Mouse (Mus musculus): ENCODE results near the gene Lamtor2. TPM values are rescaled to one million over a fixed set of nuclear protein-coding genes. Genes with fewer than 3 reads are reported as not detected.

Lamtor2 gene
- polyA plus RNA-seq, 1 experiment from 2014 or later, result 194 TPM

DNA sequence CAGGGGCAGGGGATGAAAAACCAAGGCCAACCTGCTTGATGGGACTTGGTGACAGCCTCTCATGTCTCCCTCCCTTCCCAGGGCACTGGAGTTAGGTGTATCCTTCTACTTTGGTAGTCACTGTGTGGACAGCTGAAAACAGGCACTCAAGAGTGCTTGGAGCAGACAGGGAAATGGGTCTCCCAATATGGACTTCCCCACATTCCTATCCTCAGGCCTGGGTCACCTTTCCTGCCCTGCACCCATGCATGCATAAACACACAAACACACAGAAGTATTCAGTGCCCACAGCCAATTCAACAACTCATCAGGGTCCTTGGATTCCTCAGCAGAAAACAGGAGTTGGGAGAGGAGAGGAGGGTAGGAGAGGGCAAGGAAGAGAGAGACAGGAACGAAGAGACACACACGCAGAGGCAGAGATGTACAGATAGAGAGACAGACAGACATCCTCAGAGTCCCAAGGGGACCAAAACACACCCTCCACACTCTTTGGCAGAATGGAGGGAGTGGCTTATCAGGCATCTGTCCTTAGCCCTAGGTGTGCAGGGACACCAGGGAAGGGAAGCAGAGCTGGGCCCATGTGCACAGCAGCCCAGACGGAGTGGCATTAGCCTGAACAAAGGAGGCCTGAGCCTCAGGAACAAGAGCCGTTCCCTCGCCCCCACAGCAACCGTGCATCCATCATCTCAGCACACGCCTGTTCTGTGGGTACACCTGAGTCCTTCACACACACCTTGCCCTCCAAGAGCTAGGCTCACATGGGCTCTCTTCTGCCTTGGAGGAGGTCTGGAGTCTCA, 23.5 kb downstream of the Lamtor2 start:
- WGBS, result 37% methylated on average over 7 of the region's 7 CpGs
- H3K4me2 ChIP-seq, result peak overlapping the region; percentile 79
- H3K4me3 ChIP-seq, result peak overlapping the region; percentile 82
- H3K9me3 ChIP-seq, result no peaks in the 10 kb centered on the region
- H3K4me1 ChIP-seq, result peaks cover 56% of the 10 kb centered on the region
- H3K36me3 ChIP-seq, result peaks cover 13% of the 10 kb centered on the region
- 0 out of 2 replicates have a peak overlapping the region, but pooled peaks have one; percentile 8 for H3K9ac ChIP-seq
- ATAC-seq (ENCODE audit: insufficient number of reproducible peaks, low FRiP score, low TSS enrichment, low read depth), result no peak
- peak overlapping the region; percentile 97; the same call in 1 of the 2 replicates for H3K27ac ChIP-seq
- H3K27me3 ChIP-seq, result no peaks in the 10 kb centered on the region

GRCm38 (mm10) chr3:88528646-88529045, 24.2 kb downstream of the Lamtor2 start:
- no peak overlapping the region for H3K4me2 ChIP-seq
- 79% methylated on average over 11 of the region's 11 CpGs for WGBS
- H3K4me3 ChIP-seq, result no peak overlapping the region
- no peak overlapping the region for H3K27ac ChIP-seq
- ATAC-seq (ENCODE audit: insufficient number of reproducible peaks, low FRiP score, low TSS enrichment, low read depth), result no peak
- H3K4me1 ChIP-seq, result peaks cover 50% of the 10 kb centered on the region
- no peaks in the 10 kb centered on the region for H3K9me3 ChIP-seq
- H3K36me3 ChIP-seq, result peaks cover 21% of the 10 kb centered on the region
- H3K27me3 ChIP-seq, result no peaks in the 10 kb centered on the region
- no peak overlapping the region for H3K9ac ChIP-seq

DNA sequence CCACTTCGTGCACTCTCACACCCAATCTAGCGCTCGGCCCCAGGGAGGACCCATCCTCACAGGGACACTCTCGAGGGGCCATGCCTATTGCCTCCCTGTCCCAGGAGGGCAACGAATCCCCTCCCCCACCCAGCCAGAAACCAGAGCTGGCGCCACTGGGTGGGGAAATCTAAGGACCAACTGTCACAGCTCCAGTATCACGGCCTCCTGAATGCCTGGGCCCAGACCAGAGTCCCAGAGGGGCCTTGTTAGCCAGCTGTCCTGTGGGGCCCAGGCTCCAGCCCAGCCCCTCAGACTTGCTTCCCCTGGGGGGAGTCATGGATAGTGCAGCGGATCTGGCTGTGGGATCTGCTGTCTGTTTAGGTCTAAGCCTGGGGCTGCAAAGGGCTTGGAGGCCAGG, 25.3 kb downstream of the Lamtor2 start:
- 32% methylated on average over 8 of the region's 8 CpGs for WGBS
- ATAC-seq (ENCODE audit: insufficient number of reproducible peaks, low FRiP score, low TSS enrichment, low read depth), result no peak; the same call in 1 of the 2 replicates
- H3K36me3 ChIP-seq, result peaks cover 27% of the 10 kb centered on the region
- H3K4me1 ChIP-seq, result peaks cover 46% of the 10 kb centered on the region
- 0 out of 2 replicates have a peak overlapping the region, but pooled peaks have one; percentile 14 for H3K9ac ChIP-seq
- no peaks in the 10 kb centered on the region for H3K9me3 ChIP-seq
- H3K4me2 ChIP-seq, result no peak overlapping the region; the same call in 1 of the 2 replicates
- peak overlapping the region; percentile 57 for H3K27ac ChIP-seq
- H3K4me3 ChIP-seq, result no peak overlapping the region
- H3K27me3 ChIP-seq, result no peaks in the 10 kb centered on the region

DNA sequence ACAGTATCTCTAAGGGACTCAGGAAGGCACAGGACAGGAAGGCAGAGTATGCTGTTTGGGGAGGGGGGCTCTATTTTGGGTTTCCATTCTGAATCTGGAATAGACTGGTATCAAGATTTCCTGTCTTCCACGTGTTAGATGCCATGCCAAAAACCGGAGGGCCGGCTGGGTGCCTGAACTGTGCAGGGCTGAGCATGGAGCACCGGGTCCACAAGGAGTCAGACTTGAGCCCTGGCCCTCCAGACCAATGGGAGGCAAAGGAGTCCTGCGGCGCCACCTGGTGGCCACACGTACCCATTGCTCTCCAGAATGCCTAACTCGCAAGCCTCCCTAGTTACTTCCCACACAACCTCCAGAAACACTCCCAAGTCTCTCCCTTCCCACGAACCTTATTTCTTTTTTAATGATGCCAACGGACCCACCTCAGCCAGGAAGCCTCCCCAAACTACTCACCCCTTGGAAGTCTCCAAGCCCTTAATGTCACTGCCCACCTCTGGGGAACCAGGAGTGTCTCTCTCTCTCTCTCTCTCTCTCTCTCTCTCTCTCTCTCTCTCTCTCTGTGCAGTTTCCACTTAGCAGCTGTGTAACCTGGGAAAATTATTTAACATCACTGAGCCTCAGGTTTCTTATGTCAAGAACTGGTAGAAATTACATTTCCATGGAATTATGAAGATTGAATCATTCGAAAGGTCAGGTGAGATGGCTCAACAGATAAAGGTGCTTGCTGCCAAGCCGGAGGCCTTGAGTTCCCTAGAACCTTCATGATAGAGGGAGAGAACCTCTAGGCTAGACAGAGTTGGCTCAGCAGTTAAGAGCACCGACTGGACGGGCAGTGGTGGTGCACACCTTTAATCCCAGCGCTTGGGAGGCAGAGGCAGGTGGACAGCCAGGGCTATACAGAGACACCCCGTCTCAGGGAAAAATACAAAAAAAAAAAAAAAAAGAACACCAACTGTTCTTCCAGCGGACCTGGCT, 26.4 kb downstream of the Lamtor2 start:
- Histone ChIP-seq H3K4me2 (0 out of 2 replicates have a peak overlapping the region, but pooled peaks have one; percentile 17), H3K4me1 (peaks cover 51% of the 10 kb centered on the region), H3K27ac (peak overlapping the region; percentile 59; the same call in 1 of the 2 replicates), H3K9me3 (no peaks in the 10 kb centered on the region), H3K36me3 (peaks cover 27% of the 10 kb centered on the region), H3K4me3 (no peak overlapping the region), H3K27me3 (no peaks in the 10 kb centered on the region), H3K9ac (no peak overlapping the region)
- WGBS, result 29% methylated on average over 17 of the region's 17 CpGs
- ATAC-seq (ENCODE audit: insufficient number of reproducible peaks, low FRiP score, low TSS enrichment, low read depth), result peak; percentile 71; the same call in 1 of the 2 replicates

- no peak overlapping the region for H3K4me2 ChIP-seq
- 0 out of 2 replicates have a peak overlapping the region, but pooled peaks have one; percentile 1 for H3K27ac ChIP-seq
- H3K9ac ChIP-seq, result no peak overlapping the region
- H3K27me3 ChIP-seq, result no peaks in the 10 kb centered on the region
- ATAC-seq (ENCODE audit: insufficient number of reproducible peaks, low FRiP score, low TSS enrichment, low read depth), result no peak
- no peaks in the 10 kb centered on the region for H3K9me3 ChIP-seq
- WGBS, result 82% methylated on average over 5 of the region's 5 CpGs
- H3K36me3 ChIP-seq, result peaks cover 27% of the 10 kb centered on the region
- H3K4me3 ChIP-seq, result no peak overlapping the region
- H3K4me1 ChIP-seq, result peaks cover 45% of the 10 kb centered on the region
Measured at GRCm38 (mm10) chr3:88525021-88525420, 27.9 kb downstream of the Lamtor2 start.

DNA sequence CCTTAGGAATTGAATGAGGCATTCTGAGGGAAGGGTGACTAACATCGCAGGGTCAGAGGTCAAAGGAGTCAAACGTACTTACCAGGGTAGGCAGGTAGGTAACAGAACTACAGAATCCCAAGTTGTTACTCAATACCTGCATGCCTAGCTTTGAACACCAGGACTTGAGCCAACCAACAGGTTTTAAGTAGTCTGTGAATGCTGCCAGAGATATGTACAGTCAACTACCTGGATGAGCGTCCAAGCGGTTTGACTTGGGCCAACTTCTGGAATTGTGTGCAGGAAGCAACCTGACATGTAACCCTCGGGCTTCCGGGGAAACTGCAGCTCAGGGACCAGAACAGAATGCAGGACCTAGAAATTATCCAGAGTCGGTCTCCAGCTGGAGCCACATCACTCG, 29.8 kb downstream of the Lamtor2 start:
- ATAC-seq (ENCODE audit: insufficient number of reproducible peaks, low FRiP score, low TSS enrichment, low read depth), result no peak
- Histone ChIP-seq H3K27me3 (no peaks in the 10 kb centered on the region), H3K9ac (no peak overlapping the region), H3K4me3 (no peak overlapping the region), H3K36me3 (peaks cover 27% of the 10 kb centered on the region), H3K4me2 (no peak overlapping the region), H3K27ac (no peak overlapping the region), H3K4me1 (peaks cover 28% of the 10 kb centered on the region), H3K9me3 (no peaks in the 10 kb centered on the region)
- 81% methylated on average over 8 of the region's 8 CpGs for WGBS

GRCm38 (mm10) chr3:88521803-88522331, 31.0 kb downstream of the Lamtor2 start:
- Histone ChIP-seq H3K27ac (peak overlapping the region; percentile 38), H3K36me3 (peaks cover 23% of the 10 kb centered on the region), H3K4me3 (no peak overlapping the region), H3K9ac (no peak overlapping the region), H3K27me3 (no peaks in the 10 kb centered on the region), H3K4me2 (no peak overlapping the region), H3K4me1 (peaks cover 19% of the 10 kb centered on the region), H3K9me3 (no peaks in the 10 kb centered on the region)
- 37% methylated on average over 9 of the region's 9 CpGs for WGBS
- peak; percentile 40; the same call in 1 of the 2 replicates for ATAC-seq (ENCODE audit: insufficient number of reproducible peaks, low FRiP score, low TSS enrichment, low read depth)

- H3K4me1 ChIP-seq, result peaks cover 18% of the 10 kb centered on the region
Measured at GRCm38 (mm10) chr3:88521156-88521555, 31.7 kb downstream of the Lamtor2 start.

GRCm38 (mm10) chr3:88520078-88520477, 32.8 kb downstream of the Lamtor2 start:
- no peak overlapping the region for H3K9ac ChIP-seq
- H3K27me3 ChIP-seq, result no peaks in the 10 kb centered on the region
- no peak overlapping the region for H3K27ac ChIP-seq
- H3K9me3 ChIP-seq, result no peaks in the 10 kb centered on the region
- 80% methylated on average over 2 of the region's 2 CpGs for WGBS
- H3K4me1 ChIP-seq, result peaks cover 19% of the 10 kb centered on the region
- no peak overlapping the region for H3K4me3 ChIP-seq
- H3K4me2 ChIP-seq, result no peak overlapping the region
- H3K36me3 ChIP-seq, result peaks cover 20% of the 10 kb centered on the region
- no peak for ATAC-seq (ENCODE audit: insufficient number of reproducible peaks, low FRiP score, low TSS enrichment, low read depth)

More at GRCm38 (mm10) chr3:88521156-88521555, 31.7 kb downstream of the Lamtor2 start:
- Histone ChIP-seq H3K27ac (no peak overlapping the region), H3K27me3 (no peaks in the 10 kb centered on the region), H3K9ac (no peak overlapping the region), H3K4me3 (no peak overlapping the region), H3K36me3 (peaks cover 23% of the 10 kb centered on the region), H3K4me2 (no peak overlapping the region), H3K9me3 (no peaks in the 10 kb centered on the region)
- no peak for ATAC-seq (ENCODE audit: insufficient number of reproducible peaks, low FRiP score, low TSS enrichment, low read depth)
- 80% methylated on average over 6 of the region's 6 CpGs for WGBS

- Histone ChIP-seq H3K27ac (no peak overlapping the region), H3K9ac (no peak overlapping the region), H3K4me1 (peaks cover 36% of the 10 kb centered on the region), H3K36me3 (peaks cover 3% of the 10 kb centered on the region; the same call in 1 of the 2 replicates), H3K9me3 (no peaks in the 10 kb centered on the region), H3K4me2 (no peak overlapping the region), H3K27me3 (no peaks in the 10 kb centered on the region), H3K4me3 (no peak overlapping the region)
- no peak for ATAC-seq (ENCODE audit: insufficient number of reproducible peaks, low FRiP score, low TSS enrichment, low read depth)
- WGBS, result 66% methylated on average over 4 of the region's 4 CpGs
Measured at GRCm38 (mm10) chr3:88518411-88518810, 34.5 kb downstream of the Lamtor2 start.

- H3K9ac ChIP-seq, result no peak overlapping the region
Measured at GRCm38 (mm10) chr3:88516407-88516806, 36.5 kb downstream of the Lamtor2 start.

More at GRCm38 (mm10) chr3:88516407-88516806, 36.5 kb downstream of the Lamtor2 start:
- ATAC-seq (ENCODE audit: insufficient number of reproducible peaks, low FRiP score, low TSS enrichment, low read depth), result no peak
- Histone ChIP-seq H3K9me3 (no peaks in the 10 kb centered on the region), H3K27me3 (no peaks in the 10 kb centered on the region), H3K36me3 (no peaks in the 10 kb centered on the region), H3K4me3 (no peak overlapping the region), H3K27ac (peak overlapping the region; percentile 39; the same call in 1 of the 2 replicates), H3K4me1 (peaks cover 50% of the 10 kb centered on the region), H3K4me2 (no peak overlapping the region)
- WGBS, result 59% methylated on average over 2 of the region's 2 CpGs
